Mouse (Mus musculus): Measurements from ENCODE around the gene Egfl7. TPM values are rescaled to one million over a fixed set of nuclear protein-coding genes. Genes with fewer than 3 reads are reported as not detected.

The Egfl7 gene
- total RNA-seq, 1 experiment, result 104 TPM

DNA sequence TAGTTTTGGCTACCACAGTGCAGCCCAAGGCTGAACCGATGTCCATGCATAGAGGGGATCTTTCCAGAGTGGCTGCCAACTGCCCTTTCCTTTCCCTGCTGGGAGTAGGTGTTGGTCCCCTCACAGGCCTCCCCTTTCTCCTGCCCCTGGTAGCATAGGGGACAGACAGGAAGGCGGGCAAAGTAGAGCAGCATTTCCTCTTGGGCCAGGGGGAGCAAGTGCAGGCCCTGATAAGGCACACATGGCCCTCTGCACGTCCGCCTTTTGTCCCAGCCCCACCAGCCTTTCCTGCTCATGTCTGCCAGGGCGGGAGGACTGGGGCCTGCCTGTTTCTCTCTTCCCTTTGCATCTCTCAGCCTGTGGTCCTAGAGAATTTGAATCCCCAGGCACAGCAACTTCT, 8.0 kb upstream of the Egfl7 start:
- Histone ChIP-seq H3K27ac (ENCODE audit: insufficient read depth, low read depth, low read length, poor library complexity, severe bottlenecking) (no peak overlapping the region), H3K9ac (ENCODE audit: insufficient read depth, low read depth, low read length, poor library complexity, severe bottlenecking) (no peak overlapping the region)

GRCm38 (mm10) chr2:26573396-26573795, 6.4 kb upstream of the Egfl7 start:
- no peak overlapping the region for H3K27ac ChIP-seq (ENCODE audit: insufficient read depth, low read depth, low read length, poor library complexity, severe bottlenecking)
- H3K36me3 ChIP-seq (ENCODE audit: control insufficient read depth, insufficient read depth, low read length, poor library complexity, severe bottlenecking), result no peaks in the 10 kb centered on the region
- TF ChIP-seq HCFC1 (IDR thresholded peaks at IDR 0.05; ENCODE audit: borderline replicate concordance, insufficient read depth, low read length) (no peak), ZC3H11A (IDR thresholded peaks at IDR 0.05; ENCODE audit: borderline replicate concordance, low read depth, low read length) (no peak), ZNF384 (IDR thresholded peaks at IDR 0.05; ENCODE audit: low read depth, low read length) (no peak), MAFK (IDR thresholded peaks at IDR 0.05; ENCODE audit: insufficient read depth, low read depth, low read length) (no peak), CHD2 (IDR thresholded peaks at IDR 0.05; ENCODE audit: low read depth, low read length) (no peak)
- no peak for DNase-seq (ENCODE audit: low read depth, low spot score)
- in situ Hi-C loops (cut with MboI; ENCODE audit: low sequenced_read_pairs in 2 of 2, unreplicated experiment in 2 of 2), result loop anchor here in 1 of 2 experiments (25.0 kb wide), 1 partner anchor 261 kb away; the partner anchor contains the start of gene Gpsm1
- no peaks in the 10 kb centered on the region for H3K9me3 ChIP-seq (ENCODE audit: control insufficient read depth, insufficient read depth, low read depth, low read length)
- no peak overlapping the region for H3K9ac ChIP-seq (ENCODE audit: insufficient read depth, low read depth, low read length, poor library complexity, severe bottlenecking)
- no peak overlapping the region for H3K4me3 ChIP-seq (ENCODE audit: insufficient read depth in 1 of 2, low read depth in 1 of 2, low read length in 2 of 2, poor library complexity in 1 of 2, severe bottlenecking in 1 of 2)
- peaks cover 0 to 17% of the 10 kb centered on the region in 2 experiments; a peak in 3 of 4 replicates for H3K4me1 ChIP-seq (ENCODE audit: control insufficient read depth in 2 of 2, insufficient read depth in 2 of 2, low read length in 2 of 2, poor library complexity in 1 of 2)

More for the DNA sequence above, 8.0 kb upstream of the Egfl7 start:
- peaks cover 0 to 7% of the 10 kb centered on the region in 2 experiments; a peak in 3 of 4 replicates for H3K4me1 ChIP-seq (ENCODE audit: control insufficient read depth in 2 of 2, insufficient read depth in 2 of 2, low read length in 2 of 2, poor library complexity in 1 of 2)
- no peak for DNase-seq (ENCODE audit: low read depth, low spot score)
- H3K9me3 ChIP-seq (ENCODE audit: control insufficient read depth, insufficient read depth, low read depth, low read length), result no peaks in the 10 kb centered on the region
- no peak for TF ChIP-seq HCFC1 (IDR thresholded peaks at IDR 0.05; ENCODE audit: borderline replicate concordance, insufficient read depth, low read length)
- TF ChIP-seq ZNF384 (IDR thresholded peaks at IDR 0.05; ENCODE audit: low read depth, low read length), result no peak
- no peak for TF ChIP-seq CHD2 (IDR thresholded peaks at IDR 0.05; ENCODE audit: low read depth, low read length)
- TF ChIP-seq ZC3H11A (IDR thresholded peaks at IDR 0.05; ENCODE audit: borderline replicate concordance, low read depth, low read length), result no peak
- no peak for TF ChIP-seq MAFK (IDR thresholded peaks at IDR 0.05; ENCODE audit: insufficient read depth, low read depth, low read length)
- H3K4me3 ChIP-seq (ENCODE audit: insufficient read depth in 1 of 2, low read depth in 1 of 2, low read length in 2 of 2, poor library complexity in 1 of 2, severe bottlenecking in 1 of 2), result no peak overlapping the region
- in situ Hi-C loops (cut with MboI; ENCODE audit: low sequenced_read_pairs in 2 of 2, unreplicated experiment in 2 of 2), result loop anchor here in 1 of 2 experiments (25.0 kb wide), 1 partner anchor 260 kb away; the partner anchor contains the start of gene Gpsm1
- no peaks in the 10 kb centered on the region for H3K36me3 ChIP-seq (ENCODE audit: control insufficient read depth, insufficient read depth, low read length, poor library complexity, severe bottlenecking)

GRCm38 (mm10) chr2:26573807-26574206, 6.0 kb upstream of the Egfl7 start:
- Histone ChIP-seq H3K27ac (ENCODE audit: insufficient read depth, low read depth, low read length, poor library complexity, severe bottlenecking) (no peak overlapping the region), H3K36me3 (ENCODE audit: control insufficient read depth, insufficient read depth, low read length, poor library complexity, severe bottlenecking) (no peaks in the 10 kb centered on the region), H3K4me3 (ENCODE audit: insufficient read depth in 1 of 2, low read depth in 1 of 2, low read length in 2 of 2, poor library complexity in 1 of 2, severe bottlenecking in 1 of 2) (no peak overlapping the region), H3K9me3 (ENCODE audit: control insufficient read depth, insufficient read depth, low read depth, low read length) (no peaks in the 10 kb centered on the region), H3K4me1 (ENCODE audit: control insufficient read depth in 2 of 2, insufficient read depth in 2 of 2, low read length in 2 of 2, poor library complexity in 1 of 2) (peaks cover 0 to 21% of the 10 kb centered on the region in 2 experiments; a peak in 3 of 4 replicates), H3K9ac (ENCODE audit: insufficient read depth, low read depth, low read length, poor library complexity, severe bottlenecking) (no peak overlapping the region)
- TF ChIP-seq ZC3H11A (IDR thresholded peaks at IDR 0.05; ENCODE audit: borderline replicate concordance, low read depth, low read length) (no peak), ZNF384 (IDR thresholded peaks at IDR 0.05; ENCODE audit: low read depth, low read length) (no peak), CHD2 (IDR thresholded peaks at IDR 0.05; ENCODE audit: low read depth, low read length) (no peak), HCFC1 (IDR thresholded peaks at IDR 0.05; ENCODE audit: borderline replicate concordance, insufficient read depth, low read length) (no peak), MAFK (IDR thresholded peaks at IDR 0.05; ENCODE audit: insufficient read depth, low read depth, low read length) (no peak)
- DNase-seq (ENCODE audit: low read depth, low spot score), result no peak
- in situ Hi-C loops (cut with MboI; ENCODE audit: low sequenced_read_pairs in 2 of 2, unreplicated experiment in 2 of 2), result loop anchor here in 1 of 2 experiments (25.0 kb wide), 1 partner anchor 262 kb away; the partner anchor contains the start of gene Gpsm1

GRCm38 (mm10) chr2:26574862-26575261, 5.0 kb upstream of the Egfl7 start:
- in situ Hi-C loops (cut with MboI; ENCODE audit: low sequenced_read_pairs in 2 of 2, unreplicated experiment in 2 of 2), result loop anchor here in 1 of 2 experiments (25.0 kb wide), 1 partner anchor 263 kb away; the partner anchor contains the start of gene Gpsm1
- Histone ChIP-seq H3K4me1 (ENCODE audit: control insufficient read depth in 2 of 2, insufficient read depth in 2 of 2, low read length in 2 of 2, poor library complexity in 1 of 2) (peaks cover 0 to 21% of the 10 kb centered on the region in 2 experiments; a peak in 3 of 4 replicates), H3K9ac (ENCODE audit: insufficient read depth, low read depth, low read length, poor library complexity, severe bottlenecking) (no peak overlapping the region), H3K36me3 (ENCODE audit: control insufficient read depth, insufficient read depth, low read length, poor library complexity, severe bottlenecking) (no peaks in the 10 kb centered on the region), H3K9me3 (ENCODE audit: control insufficient read depth, insufficient read depth, low read depth, low read length) (no peaks in the 10 kb centered on the region), H3K4me3 (ENCODE audit: insufficient read depth in 1 of 2, low read depth in 1 of 2, low read length in 2 of 2, poor library complexity in 1 of 2, severe bottlenecking in 1 of 2) (no peak overlapping the region), H3K27ac (ENCODE audit: insufficient read depth, low read depth, low read length, poor library complexity, severe bottlenecking) (no peak overlapping the region)
- TF ChIP-seq CHD2 (IDR thresholded peaks at IDR 0.05; ENCODE audit: low read depth, low read length) (no peak), ZC3H11A (IDR thresholded peaks at IDR 0.05; ENCODE audit: borderline replicate concordance, low read depth, low read length) (no peak), MAFK (IDR thresholded peaks at IDR 0.05; ENCODE audit: insufficient read depth, low read depth, low read length) (no peak), HCFC1 (IDR thresholded peaks at IDR 0.05; ENCODE audit: borderline replicate concordance, insufficient read depth, low read length) (no peak), ZNF384 (IDR thresholded peaks at IDR 0.05; ENCODE audit: low read depth, low read length) (no peak)
- no peak for DNase-seq (ENCODE audit: low read depth, low spot score)
